Mouse (Mus musculus): ENCODE measurements at regions not wholly inside any gene's neighbourhood (a gene's known extent, or its start where the extent isn't known, plus 50 kb on each side); places are given as distances from the start of the nearest gene placed in this dataset.

- no peak for TF ChIP-seq CTCF (conservative IDR thresholded peaks at IDR 0.05; ENCODE audit: low read length)
- TF ChIP-seq POU5F1 (IDR thresholded peaks at IDR 0.05; ENCODE audit: borderline replicate concordance, low read length), result no peak
These were observed 82.9 kb upstream of the Elac2 start for GRCm38 (mm10) chr11:64895804-64896466.

Data from E14TG2a.4 (cell line).